Mouse (Mus musculus): Measurements from ENCODE around the gene Grb2.

- TF ChIP-seq CTCF (IDR thresholded peaks at IDR 0.05; ENCODE audit: low read depth), result peak; percentile 60
- TF ChIP-seq EP300 (IDR thresholded peaks at IDR 0.05; ENCODE audit: low read depth), result no peak
These were observed 84.8 kb downstream of the Grb2 start for GRCm38 (mm10) chr11:115623487-115624070.

Data from liver, embryonic 14.5 days (tissue).